Mouse (Mus musculus): ENCODE measurements around the gene Lrrc41. TPM values are rescaled to one million over a fixed set of nuclear protein-coding genes. Genes with fewer than 3 reads are reported as not detected.
A peak's percentile ranks its signal among the peaks of the same experiment; 100 is the strongest.

Lrrc41 gene
- polyA plus RNA-seq, 1 experiment from 2014 or later = 77.3 TPM

DNA sequence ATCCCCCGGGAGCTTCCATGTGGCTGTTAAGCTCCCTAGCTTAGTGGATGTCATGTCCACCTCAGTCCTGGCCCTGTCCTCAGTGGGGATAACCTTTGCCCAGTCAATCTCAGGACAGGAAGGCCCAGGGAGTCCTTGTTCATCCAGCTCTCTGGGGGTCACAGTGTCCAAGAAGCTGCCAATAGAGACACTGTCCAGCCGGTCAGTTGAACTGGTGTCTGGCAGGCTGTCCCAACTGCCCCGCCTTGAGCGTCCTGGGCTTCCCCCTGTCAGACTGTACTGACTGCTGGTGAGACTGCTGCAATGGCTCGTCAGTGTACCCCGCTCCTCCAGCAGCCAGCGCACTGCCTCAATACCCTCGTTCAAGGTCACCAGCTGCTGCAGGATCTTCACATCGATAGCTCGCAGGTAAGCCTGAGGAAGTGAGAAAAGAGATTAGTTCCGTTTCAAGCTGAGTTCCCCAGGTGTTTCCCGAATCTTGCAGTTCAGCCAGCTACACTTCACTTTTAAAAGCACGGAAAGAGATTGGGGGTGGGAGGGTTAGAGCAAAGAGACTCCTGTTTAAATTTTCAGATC is 62.4 kb downstream of the Lrrc41 start:
- no peaks in the 10 kb centered on the region for H3K4me1 ChIP-seq (replicated peaks)

GRCm38 (mm10) chr4:116140801-116141574 is 65.9 kb downstream of the Lrrc41 start:
- Histone ChIP-seq H3K9ac (no peak overlapping the region), H3K9me3 (no peaks in the 10 kb centered on the region), H3K27ac (replicated peaks) (no peak overlapping the region), H3K36me3 (no peaks in the 10 kb centered on the region), H3K4me3 (no peak overlapping the region), H3K27me3 (peaks cover 7% of the 10 kb centered on the region), H3K4me2 (no peak overlapping the region), H3K4me1 (replicated peaks) (peaks cover 22% of the 10 kb centered on the region)
- no peak for ATAC-seq (ENCODE audit: low FRiP score, low read depth)
- WGBS = 83% methylated on average over 7 of the region's 7 CpGs

More for the DNA sequence above, 62.4 kb downstream of the Lrrc41 start:
- 50% methylated on average over 13 of the region's 13 CpGs for WGBS
- H3K27ac ChIP-seq (replicated peaks) = no peak overlapping the region
- ATAC-seq (ENCODE audit: low FRiP score, low read depth) = no peak
- no peaks in the 10 kb centered on the region for H3K9me3 ChIP-seq
- H3K36me3 ChIP-seq = no peaks in the 10 kb centered on the region
- H3K4me2 ChIP-seq = no peak overlapping the region
- no peak overlapping the region for H3K9ac ChIP-seq
- no peak overlapping the region for H3K4me3 ChIP-seq
- no peaks in the 10 kb centered on the region for H3K27me3 ChIP-seq

DNA sequence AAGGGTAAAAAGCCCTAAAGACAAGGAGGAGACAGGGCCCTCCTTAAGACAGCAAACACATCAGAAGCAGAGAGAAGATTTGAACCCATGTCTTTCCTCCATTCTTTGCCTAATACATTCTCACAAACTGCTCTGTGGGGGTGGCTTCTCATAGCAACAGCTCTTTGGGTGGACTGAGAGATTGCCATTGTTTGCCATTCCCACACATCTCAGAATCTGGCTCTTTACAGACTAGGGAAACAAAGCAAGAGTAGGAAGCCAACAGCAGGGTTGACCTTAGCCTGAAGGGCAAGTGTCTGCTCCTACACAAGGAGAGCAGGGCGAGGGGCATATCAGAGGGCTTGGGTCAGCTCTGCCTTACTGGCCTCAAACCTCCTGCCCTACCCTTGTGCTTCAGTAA is 66.7 kb downstream of the Lrrc41 start:
- Histone ChIP-seq H3K27ac (replicated peaks) (no peak overlapping the region), H3K27me3 (peaks cover 7% of the 10 kb centered on the region), H3K4me2 (no peak overlapping the region), H3K4me3 (no peak overlapping the region), H3K4me1 (replicated peaks) (peaks cover 22% of the 10 kb centered on the region), H3K9ac (no peak overlapping the region), H3K36me3 (no peaks in the 10 kb centered on the region), H3K9me3 (no peaks in the 10 kb centered on the region)
- ATAC-seq (ENCODE audit: low FRiP score, low read depth) = no peak
- WGBS = 58% methylated on average over 1 of the region's 1 CpGs

GRCm38 (mm10) chr4:116142269-116142668 is 67.2 kb downstream of the Lrrc41 start:
- H3K36me3 ChIP-seq = no peaks in the 10 kb centered on the region
- 65% methylated on average over 7 of the region's 7 CpGs for WGBS
- H3K27me3 ChIP-seq = peaks cover 7% of the 10 kb centered on the region
- H3K9ac ChIP-seq = no peak overlapping the region
- no peak overlapping the region for H3K4me3 ChIP-seq
- no peak for ATAC-seq (ENCODE audit: low FRiP score, low read depth)
- peaks cover 22% of the 10 kb centered on the region for H3K4me1 ChIP-seq (replicated peaks)
- no peak overlapping the region for H3K27ac ChIP-seq (replicated peaks)
- no peak overlapping the region for H3K4me2 ChIP-seq
- H3K9me3 ChIP-seq = no peaks in the 10 kb centered on the region

DNA sequence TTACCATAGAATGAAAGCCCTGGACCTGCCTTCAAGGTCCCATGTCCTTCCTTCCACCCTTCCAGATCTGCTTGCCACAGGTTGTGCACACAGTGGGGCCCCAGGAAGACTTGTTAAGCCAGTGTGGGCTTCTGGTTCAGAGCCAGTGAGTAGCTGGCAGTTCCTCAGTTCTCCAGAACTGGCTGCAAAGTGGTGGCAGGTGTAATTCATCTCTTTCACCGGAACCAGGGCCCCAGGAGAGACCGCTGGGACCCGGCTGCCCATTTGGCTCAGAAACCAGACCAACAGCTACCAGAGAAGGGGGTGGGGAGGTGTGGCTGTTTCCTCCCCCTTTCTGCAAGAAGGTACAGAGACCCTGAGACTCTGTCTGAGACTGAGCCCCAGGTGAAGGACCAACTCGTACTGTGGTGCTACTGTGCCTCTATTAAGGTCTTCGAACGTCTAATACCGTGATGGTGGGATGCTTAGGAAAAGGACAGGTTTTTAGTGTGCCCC is 68.3 kb downstream of the Lrrc41 start:
- 0 out of 2 replicates have a peak overlapping the region, but pooled peaks have one; percentile 19 for H3K9ac ChIP-seq
- H3K36me3 ChIP-seq = no peaks in the 10 kb centered on the region
- peaks cover 7% of the 10 kb centered on the region for H3K27me3 ChIP-seq
- no peak overlapping the region for H3K27ac ChIP-seq (replicated peaks)
- 13% methylated on average over 7 of the region's 7 CpGs for WGBS
- H3K4me2 ChIP-seq = peak overlapping the region; percentile 95
- no peaks in the 10 kb centered on the region for H3K9me3 ChIP-seq
- 0 out of 2 replicates have a peak, but pooled peaks have one; percentile 2 for ATAC-seq (ENCODE audit: low FRiP score, low read depth)
- H3K4me3 ChIP-seq = peak overlapping the region; percentile 51
- H3K4me1 ChIP-seq (replicated peaks) = peaks cover 22% of the 10 kb centered on the region

DNA sequence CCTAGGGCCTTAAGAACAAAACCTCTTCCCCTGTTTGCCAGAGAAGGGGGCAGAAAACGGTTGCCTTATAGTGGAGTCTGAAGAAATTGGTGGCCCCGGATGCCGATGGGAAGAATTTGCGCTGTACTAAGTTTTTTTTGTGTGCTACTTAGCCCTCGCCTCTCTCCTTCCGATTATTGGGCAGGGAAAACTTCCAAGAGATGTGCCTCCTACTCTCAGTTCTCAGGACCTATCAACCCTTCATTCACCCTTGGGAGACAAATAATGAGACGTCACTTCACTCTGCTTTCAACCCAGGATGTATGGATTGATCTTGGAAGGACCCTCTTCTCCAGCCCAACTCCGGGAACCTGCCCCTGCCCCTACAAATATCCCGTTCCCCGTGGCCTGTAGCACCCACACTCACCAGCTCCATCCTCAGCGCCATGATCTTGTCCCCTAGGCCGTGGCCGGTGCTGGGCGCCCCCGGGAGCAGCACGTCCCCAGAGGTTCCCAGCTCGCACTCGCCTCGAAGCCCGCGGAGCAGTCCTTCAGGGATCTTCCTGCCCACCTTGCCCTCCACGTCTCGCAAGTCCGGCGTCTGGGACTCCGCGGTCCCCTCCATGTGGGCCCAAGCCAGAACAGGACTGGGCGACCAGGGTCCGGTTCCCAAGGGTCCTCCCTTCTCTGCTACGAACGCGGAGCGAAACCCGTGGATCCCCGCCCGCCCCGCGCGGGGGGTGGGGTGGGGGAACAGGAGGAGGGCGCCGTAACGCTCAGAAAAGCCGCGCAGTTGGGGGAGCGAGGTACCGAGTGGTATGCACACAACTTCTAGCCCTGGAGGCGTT is 69.0 kb downstream of the Lrrc41 start:
- Histone ChIP-seq H3K36me3 (no peaks in the 10 kb centered on the region), H3K4me1 (replicated peaks) (peaks cover 22% of the 10 kb centered on the region), H3K9me3 (no peaks in the 10 kb centered on the region), H3K9ac (peak overlapping the region; percentile 50), H3K27me3 (peaks cover 7% of the 10 kb centered on the region), H3K4me2 (peak overlapping the region; percentile 95), H3K4me3 (peak overlapping the region; percentile 51), H3K27ac (replicated peaks) (no peak overlapping the region)
- peak; percentile 74 for ATAC-seq (ENCODE audit: low FRiP score, low read depth)
- 1% methylated on average over 47 of the region's 47 CpGs for WGBS

Other genes starting within 250 kb of the Lrrc41 start
- gene Mob3c, start 247.2 kb upstream of the Lrrc41 start, polyA plus RNA-seq (2015; fragmentation: Nextera tagmentation; extraction: Ambion mirVana) = 5.2 and 5.9 TPM in 2 replicates
- gene Mknk1, start 236.1 kb upstream of the Lrrc41 start, polyA plus RNA-seq (2015; fragmentation: Nextera tagmentation; extraction: Ambion mirVana) = 22.9 and 23.0 TPM in 2 replicates
- 0.14 TPM in 1 of 2 replicates, not detected in the other for gene Kncn, start 190.9 kb upstream of the Lrrc41 start, polyA plus RNA-seq (2015; fragmentation: Nextera tagmentation; extraction: Ambion mirVana)
- 0.27 and 0.42 TPM in 2 replicates for gene 6430628N08Rik, start 184.6 kb upstream of the Lrrc41 start, polyA plus RNA-seq (2015; fragmentation: Nextera tagmentation; extraction: Ambion mirVana)
- gene Dmbx1, start 135.3 kb upstream of the Lrrc41 start, polyA plus RNA-seq (2015; fragmentation: Nextera tagmentation; extraction: Ambion mirVana) = 8.3 and 8.6 TPM in 2 replicates
- 22.7 and 25.9 TPM in 2 replicates for gene Faah, start 57.3 kb upstream of the Lrrc41 start, polyA plus RNA-seq (2015; fragmentation: Nextera tagmentation; extraction: Ambion mirVana)
- gene Nsun4, start 21.4 kb upstream of the Lrrc41 start, polyA plus RNA-seq (2015; fragmentation: Nextera tagmentation; extraction: Ambion mirVana) = 12.3 and 12.5 TPM in 2 replicates
- 459 and 497 TPM in 2 replicates for gene Uqcrh, start 198 bp upstream of the Lrrc41 start, polyA plus RNA-seq (2015; fragmentation: Nextera tagmentation; extraction: Ambion mirVana)
- gene Rad54l, start 48.4 kb downstream of the Lrrc41 start, polyA plus RNA-seq (2015; fragmentation: Nextera tagmentation; extraction: Ambion mirVana) = 9.9 and 10.7 TPM in 2 replicates
- 69.5 and 69.9 TPM in 2 replicates for gene Pomgnt1, start 48.6 kb downstream of the Lrrc41 start, polyA plus RNA-seq (2015; fragmentation: Nextera tagmentation; extraction: Ambion mirVana)
- 2.5 and 2.9 TPM in 2 replicates for gene Lurap1, start 76.1 kb downstream of the Lrrc41 start, polyA plus RNA-seq (2015; fragmentation: Nextera tagmentation; extraction: Ambion mirVana)
- gene Tspan1, start 92.3 kb downstream of the Lrrc41 start, polyA plus RNA-seq (2015; fragmentation: Nextera tagmentation; extraction: Ambion mirVana) = 0.21 TPM in 1 of 2 replicates, not detected in the other
- not detected in 2 replicates for gene 1700042G07Rik, start 98.1 kb downstream of the Lrrc41 start, polyA plus RNA-seq (2015; fragmentation: Nextera tagmentation; extraction: Ambion mirVana)
- gene Gm49337, start 98.1 kb downstream of the Lrrc41 start, polyA plus RNA-seq (2015; fragmentation: Nextera tagmentation; extraction: Ambion mirVana) = not detected in 2 replicates
- 55.5 and 58.4 TPM in 2 replicates for gene Pik3r3, start 146.3 kb downstream of the Lrrc41 start, polyA plus RNA-seq (2015; fragmentation: Nextera tagmentation; extraction: Ambion mirVana)

Data from hindbrain, embryonic 15.5 days (tissue).